Mouse (Mus musculus): ENCODE results near the gene Gin1. TPM values are rescaled to one million over a fixed set of nuclear protein-coding genes. Genes with fewer than 3 reads are reported as not detected.

Gin1 gene
- polyA plus RNA-seq, 1 experiment = 1.2 TPM

- peaks cover 4% of the 10 kb centered on the region; the same call in 1 of the 2 replicates for H3K4me1 ChIP-seq
- H3K9me3 ChIP-seq = peaks cover 4% of the 10 kb centered on the region; the same call in 1 of the 2 replicates
- no peak for TF ChIP-seq FLI1 (IDR thresholded peaks at IDR 0.05; ENCODE audit: low read length)
- no peak for TF ChIP-seq GATA1 (IDR thresholded peaks at IDR 0.05; ENCODE audit: borderline replicate concordance, low read length)
- H3K27me3 ChIP-seq (replicated peaks) = no peaks in the 10 kb centered on the region
- no peak overlapping the region for H3K4me3 ChIP-seq (replicated peaks)
- no peaks in the 10 kb centered on the region for H3K36me3 ChIP-seq (replicated peaks; ENCODE audit: low read length)
Observed at GRCm38 (mm10) chr1:97821282-97821681, 51.3 kb downstream of the Gin1 start.

GRCm38 (mm10) chr1:97822203-97822602 is 52.2 kb downstream of the Gin1 start:
- Histone ChIP-seq H3K4me1 (peaks cover 4% of the 10 kb centered on the region; the same call in 1 of the 2 replicates), H3K27me3 (replicated peaks) (no peaks in the 10 kb centered on the region), H3K36me3 (replicated peaks; ENCODE audit: low read length) (no peaks in the 10 kb centered on the region), H3K4me3 (replicated peaks) (no peak overlapping the region), H3K9me3 (peaks cover 4% of the 10 kb centered on the region; the same call in 1 of the 2 replicates)
- no peak for TF ChIP-seq GATA1 (IDR thresholded peaks at IDR 0.05; ENCODE audit: borderline replicate concordance, low read length)
- TF ChIP-seq FLI1 (IDR thresholded peaks at IDR 0.05; ENCODE audit: low read length) = no peak

GRCm38 (mm10) chr1:97822904-97823303 is 52.9 kb downstream of the Gin1 start:
- no peak for TF ChIP-seq FLI1 (IDR thresholded peaks at IDR 0.05; ENCODE audit: low read length)
- TF ChIP-seq GATA1 (IDR thresholded peaks at IDR 0.05; ENCODE audit: borderline replicate concordance, low read length) = no peak

GRCm38 (mm10) chr1:97827566-97827965 is 57.6 kb downstream of the Gin1 start:
- H3K9me3 ChIP-seq = peaks cover 2% of the 10 kb centered on the region; the same call in 1 of the 2 replicates
- no peak for TF ChIP-seq FLI1 (IDR thresholded peaks at IDR 0.05; ENCODE audit: low read length)
- no peak for TF ChIP-seq GATA1 (IDR thresholded peaks at IDR 0.05; ENCODE audit: borderline replicate concordance, low read length)
- no peaks in the 10 kb centered on the region for H3K4me1 ChIP-seq
- no peak overlapping the region for H3K4me3 ChIP-seq (replicated peaks)
- no peaks in the 10 kb centered on the region for H3K27me3 ChIP-seq (replicated peaks)
- no peaks in the 10 kb centered on the region for H3K36me3 ChIP-seq (replicated peaks; ENCODE audit: low read length)

More at GRCm38 (mm10) chr1:97822904-97823303, 52.9 kb downstream of the Gin1 start:
- no peaks in the 10 kb centered on the region for H3K9me3 ChIP-seq
- H3K36me3 ChIP-seq (replicated peaks; ENCODE audit: low read length) = no peaks in the 10 kb centered on the region
- H3K27me3 ChIP-seq (replicated peaks) = no peaks in the 10 kb centered on the region
- H3K4me1 ChIP-seq = peaks cover 4% of the 10 kb centered on the region; the same call in 1 of the 2 replicates
- H3K4me3 ChIP-seq (replicated peaks) = no peak overlapping the region

GRCm38 (mm10) chr1:97828087-97828486 is 58.1 kb downstream of the Gin1 start:
- no peak overlapping the region for H3K4me3 ChIP-seq (replicated peaks)
- TF ChIP-seq GATA1 (IDR thresholded peaks at IDR 0.05; ENCODE audit: borderline replicate concordance, low read length) = no peak
- H3K36me3 ChIP-seq (replicated peaks; ENCODE audit: low read length) = no peaks in the 10 kb centered on the region
- no peaks in the 10 kb centered on the region for H3K27me3 ChIP-seq (replicated peaks)
- peaks cover 2% of the 10 kb centered on the region; the same call in 1 of the 2 replicates for H3K9me3 ChIP-seq
- no peaks in the 10 kb centered on the region for H3K4me1 ChIP-seq

- no peaks in the 10 kb centered on the region for H3K36me3 ChIP-seq (replicated peaks; ENCODE audit: low read length)
- TF ChIP-seq GATA1 (IDR thresholded peaks at IDR 0.05; ENCODE audit: borderline replicate concordance, low read length) (no peak), FLI1 (IDR thresholded peaks at IDR 0.05; ENCODE audit: low read length) (no peak)
- H3K9me3 ChIP-seq = peaks cover 2% of the 10 kb centered on the region; the same call in 1 of the 2 replicates
- H3K4me3 ChIP-seq (replicated peaks) = no peak overlapping the region
- no peaks in the 10 kb centered on the region for H3K27me3 ChIP-seq (replicated peaks)
- no peaks in the 10 kb centered on the region for H3K4me1 ChIP-seq
Observed at GRCm38 (mm10) chr1:97833466-97834353, 63.7 kb downstream of the Gin1 start.

- H3K4me1 ChIP-seq = no peaks in the 10 kb centered on the region
- peaks cover 2% of the 10 kb centered on the region; the same call in 1 of the 2 replicates for H3K9me3 ChIP-seq
- TF ChIP-seq FLI1 (IDR thresholded peaks at IDR 0.05; ENCODE audit: low read length) = no peak
- TF ChIP-seq GATA1 (IDR thresholded peaks at IDR 0.05; ENCODE audit: borderline replicate concordance, low read length) = no peak
- H3K36me3 ChIP-seq (replicated peaks; ENCODE audit: low read length) = no peaks in the 10 kb centered on the region
- H3K4me3 ChIP-seq (replicated peaks) = no peak overlapping the region
- no peaks in the 10 kb centered on the region for H3K27me3 ChIP-seq (replicated peaks)
Observed at GRCm38 (mm10) chr1:97834354-97834822, 64.4 kb downstream of the Gin1 start.

Other genes starting within 250 kb of the Gin1 start
- 4.7 TPM in 1 of 2 replicates, not detected in the other for gene D1Ertd622e, start 108.1 kb upstream of the Gin1 start, polyA plus RNA-seq (2012; ENCODE audit: insufficient read depth, low replicate concordance)
- gene Ppip5k2, start 239 bp downstream of the Gin1 start, polyA plus RNA-seq (2012; ENCODE audit: insufficient read depth, low replicate concordance) = 0.52 and 2.9 TPM in 2 replicates

Data from megakaryocyte, embryonic 14.5 days (primary cell).